Mouse (Mus musculus) Patski (cell line): ENCODE results near the gene Cpox. TPM values are rescaled to one million over a fixed set of nuclear protein-coding genes. Genes with fewer than 3 reads are reported as not detected.
"Not testable (repeated sequence)": the region's sequence is repeated elsewhere in the genome, so short reads cannot be mapped to it uniquely, and the experiment has no call there.

Experiments used
- ATAC-seq: fragments of 100-300 bp; one replicate; pipeline ENCODE4 v1.8.0; 2021
- CTCF ChIA-PET: fragments of 350-600 bp; sonication (Branson Sonifier 250); formaldehyde crosslinking; loops from one replicate; lab custom pipeline; 2022; ENCODE audit warnings: inconsistent platforms; lab: Charles Lee
- POLR2A ChIA-PET: fragments of 350-600 bp; sonication (Branson Sonifier 250); formaldehyde crosslinking; loops from one replicate; lab custom pipeline; 2022; ENCODE audit warnings: antibody characterized with exemption, inconsistent platforms; lab: Charles Lee
- DNase-seq: peaks from one replicate; pipeline ENCODE4 v3.0.0-alpha.2; 2011; ENCODE audit warnings: low read depth, low spot score
- H3K27me3 ChIP-seq: fragments of 371-371 bp; one replicate; pipeline ENCODE4 v1.5.1; 2021
- CTCF ChIP-seq: fragments of 100-300 bp; IDR thresholded peaks from one replicate; pipeline ENCODE4 v1.5.1; 2021
- in situ Hi-C: fragments of 300-500 bp; cut with MboI; formaldehyde crosslinking; loops from 3 replicates; pipeline ENCODE4 v1.11.1; 2018; ENCODE audit warnings: low pct_unique_long_range_greater_than_20kb, mixed read lengths
- polyA plus RNA-seq: library from polyadenylated mRNA; unstranded; gene quantifications from one replicate; pipeline ENCODE4 v1.2.3, GENCODE M21; 2021

Cpox gene
- polyA plus RNA-seq, 1 experiment from 2014 or later = 27.3 TPM

DNA sequence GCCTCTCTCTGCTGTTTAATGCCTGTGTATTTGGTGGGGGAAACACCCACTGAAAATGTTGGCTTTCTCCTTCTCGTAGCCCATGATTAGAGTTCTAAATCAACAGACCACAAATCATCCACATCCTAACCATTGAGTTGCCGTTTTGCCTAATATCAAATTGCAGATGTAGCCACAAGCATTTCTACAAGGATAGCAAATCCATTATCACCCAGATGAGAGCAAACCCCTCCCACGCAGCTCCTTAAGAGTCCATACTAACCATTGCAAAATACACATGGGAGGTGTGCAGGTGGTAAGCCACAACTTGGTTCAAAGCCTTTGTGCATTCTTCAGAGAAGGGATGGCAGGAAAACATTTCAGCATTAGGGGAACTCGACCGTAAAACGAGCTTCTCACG is 32.1 kb upstream of the Cpox start:
- ATAC-seq = no peak
- in situ Hi-C loops = no loop called here
- ChIA-PET CTCF (no interaction called here), POLR2A (no interaction called here)
- no peak for DNase-seq
- no peaks in the 10 kb centered on the region for H3K27me3 ChIP-seq
- TF ChIP-seq CTCF = no peak

DNA sequence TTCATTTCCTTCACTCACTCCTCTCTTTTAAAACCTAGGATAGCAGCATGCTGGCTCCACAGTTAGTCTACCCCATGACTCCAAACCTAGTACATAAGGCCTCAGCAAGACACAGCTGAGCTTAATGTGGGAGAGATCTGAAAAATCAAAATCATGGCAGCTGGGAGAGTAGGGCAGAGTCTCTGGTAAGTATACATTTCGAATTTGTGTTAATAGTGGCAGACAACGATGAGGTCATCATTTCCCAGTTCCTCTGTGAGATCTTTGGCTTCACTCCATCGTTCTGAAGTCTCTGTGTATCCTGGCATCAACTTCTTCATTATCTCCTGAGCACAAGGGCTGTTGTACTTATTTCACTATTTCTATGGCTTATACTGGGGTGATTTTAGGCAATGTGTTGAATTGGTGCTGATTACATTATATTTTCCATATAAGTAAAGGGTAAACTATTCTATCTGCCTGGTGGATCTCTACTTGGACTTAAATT is 31.4 kb upstream of the Cpox start, which contains the start of gene E330017A01Rik:
E330017A01Rik (minus strand) TSS at position 51 of the 487 bp plus-strand sequence.
- ATAC-seq (no peak), DNase-seq (no peak)
- CTCF ChIA-PET = no interaction called here
- POLR2A ChIA-PET = no interaction called here
- in situ Hi-C loops = no loop called here
- TF ChIP-seq CTCF = no peak
- no peaks in the 10 kb centered on the region for H3K27me3 ChIP-seq

DNA sequence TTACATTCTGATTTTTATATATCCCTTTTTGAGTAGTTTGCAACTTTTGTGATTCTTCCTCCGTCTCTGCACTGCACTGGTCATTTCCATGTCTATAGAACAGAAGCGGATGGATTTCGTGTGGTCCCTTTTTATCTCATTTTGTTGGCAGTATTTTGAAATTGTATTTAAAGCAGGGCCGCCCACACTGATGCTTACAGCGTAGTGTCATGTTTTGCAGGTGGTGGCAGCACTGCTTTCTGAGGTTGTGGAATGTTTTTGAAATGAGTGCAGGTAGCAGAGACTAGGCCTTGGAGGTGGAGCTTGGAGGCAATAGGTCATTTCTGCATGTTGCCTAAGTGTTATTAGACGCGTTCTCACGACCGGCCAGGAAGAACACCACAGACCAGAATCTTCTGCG is 20.1 kb upstream of the Cpox start:
- ATAC-seq (no peak), DNase-seq (no peak)
- H3K27me3 ChIP-seq = peaks cover 13% of the 10 kb centered on the region
- no peak for TF ChIP-seq CTCF
- in situ Hi-C loops = no loop called here
- ChIA-PET POLR2A (no interaction called here), CTCF (no interaction called here)

DNA sequence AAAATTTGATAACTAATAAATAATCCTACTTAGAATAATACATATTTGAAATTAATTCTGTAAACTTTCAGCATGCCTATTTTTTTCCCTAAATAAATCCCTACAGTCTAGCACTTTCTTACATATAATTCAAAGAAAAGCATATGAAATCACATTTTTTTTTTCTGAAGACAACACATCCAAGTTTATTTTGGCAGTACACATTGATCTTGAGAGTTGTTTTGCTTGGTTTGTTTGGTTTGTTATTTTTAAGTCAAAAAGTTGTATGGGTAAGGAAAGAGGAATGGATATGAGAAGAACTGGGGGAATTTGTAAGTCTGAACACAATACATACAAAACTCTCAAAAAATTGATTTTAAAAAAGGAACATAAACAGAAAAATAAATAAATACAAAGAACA is 14.3 kb upstream of the Cpox start:
- in situ Hi-C loops = no loop called here
- H3K27me3 ChIP-seq = peaks cover 7% of the 10 kb centered on the region
- no peak for TF ChIP-seq CTCF
- ATAC-seq = no peak
- ChIA-PET POLR2A (no interaction called here), CTCF (no interaction called here)
- DNase-seq = no peak

DNA sequence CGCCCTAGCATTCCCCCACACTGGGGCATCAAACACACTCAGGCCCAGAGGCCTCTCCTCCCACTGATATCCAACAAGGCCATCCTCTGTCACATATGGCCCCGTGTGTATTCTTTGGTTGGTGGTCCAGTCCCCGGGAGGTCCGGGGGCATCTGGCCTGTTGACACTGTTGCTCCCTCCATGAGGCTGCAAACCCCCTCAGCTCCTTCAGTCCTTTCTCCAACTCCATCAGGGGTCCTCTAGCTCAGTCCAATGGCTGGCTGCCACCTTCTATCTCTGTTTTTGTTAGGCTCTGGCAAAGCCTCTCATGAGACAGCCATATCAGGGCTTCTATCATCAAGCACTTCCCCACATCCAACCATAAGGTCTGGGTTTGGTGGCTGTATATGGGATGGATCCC is 13.6 kb upstream of the Cpox start:
- TF ChIP-seq CTCF = no peak
- ChIA-PET CTCF (no interaction called here), POLR2A (no interaction called here)
- H3K27me3 ChIP-seq = peaks cover 7% of the 10 kb centered on the region
- DNase-seq = no peak
- in situ Hi-C loops = no loop called here
- ATAC-seq = no peak

DNA sequence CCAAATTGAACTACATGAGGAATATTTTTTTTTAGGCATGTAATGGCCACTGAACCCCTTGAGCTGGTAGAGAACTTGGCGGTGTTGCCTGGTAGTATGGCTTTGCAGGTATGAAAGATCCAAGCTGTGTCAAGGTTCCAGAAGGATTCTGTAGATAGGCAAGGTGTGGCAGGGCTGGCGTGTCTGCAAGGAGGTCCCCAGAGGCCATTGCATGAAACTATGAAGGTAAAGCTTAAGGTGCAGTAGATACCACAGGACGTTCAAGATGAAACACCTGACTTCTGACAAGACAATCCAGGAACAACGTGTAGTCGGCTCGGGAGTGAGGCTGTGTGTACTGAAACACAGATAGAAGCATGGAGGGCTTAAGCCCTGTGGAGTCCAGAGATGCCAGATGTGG is 11.4 kb upstream of the Cpox start:
- in situ Hi-C loops = no loop called here
- TF ChIP-seq CTCF = no peak
- ATAC-seq (no peak), DNase-seq (no peak)
- peaks cover 11% of the 10 kb centered on the region for H3K27me3 ChIP-seq
- ChIA-PET POLR2A (no interaction called here), CTCF (no interaction called here)

DNA sequence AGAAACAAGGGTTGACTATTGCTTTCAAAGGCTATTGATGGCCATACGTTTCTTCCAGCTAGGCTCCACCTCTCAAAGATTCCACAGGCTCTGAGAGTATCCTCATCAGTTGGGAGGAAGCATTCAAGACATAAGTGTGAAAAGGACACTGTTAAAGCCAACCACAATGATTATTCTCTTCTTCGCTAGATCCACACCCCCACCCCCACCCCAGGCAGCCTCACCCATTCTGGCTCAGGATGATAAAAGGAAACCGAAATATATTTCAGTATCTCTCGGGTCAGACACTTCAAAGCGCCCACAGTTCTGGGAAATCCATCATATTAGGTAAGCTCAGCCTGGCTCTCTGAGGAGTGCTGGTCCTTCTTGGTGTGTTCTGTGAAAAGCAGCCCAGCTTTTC is 8.3 kb upstream of the Cpox start:
- H3K27me3 ChIP-seq = peaks cover 8% of the 10 kb centered on the region
- ChIA-PET CTCF (no interaction called here), POLR2A (no interaction called here)
- TF ChIP-seq CTCF = no peak
- in situ Hi-C loops = no loop called here
- ATAC-seq (no peak), DNase-seq (no peak)

DNA sequence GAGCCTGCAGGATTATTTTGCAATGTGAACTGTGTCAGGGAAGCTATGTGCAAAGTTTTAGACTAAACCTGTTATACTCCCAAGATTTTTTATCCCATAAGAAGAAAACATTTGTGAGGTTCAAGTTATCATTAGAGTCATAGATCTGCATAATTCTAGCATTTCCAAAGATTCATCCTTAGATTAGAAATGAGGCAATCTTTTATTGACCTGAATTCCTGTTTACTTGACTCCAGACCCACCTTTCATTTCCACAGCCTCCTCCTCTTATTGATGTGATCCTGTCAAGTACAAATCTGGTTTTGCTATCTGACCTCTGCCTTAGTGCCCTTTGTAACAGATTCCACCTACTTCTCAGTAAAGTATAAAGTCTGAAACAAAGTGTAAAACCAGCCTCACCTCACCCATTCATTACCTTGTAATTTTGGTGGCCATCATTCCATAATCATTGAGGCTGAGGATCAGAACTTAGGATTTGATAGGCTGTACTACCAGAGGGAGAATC is 7.8 kb upstream of the Cpox start:
- CTCF ChIA-PET = no interaction called here
- H3K27me3 ChIP-seq = peaks cover 8% of the 10 kb centered on the region
- in situ Hi-C loops = no loop called here
- POLR2A ChIA-PET = no interaction called here
- no peak for TF ChIP-seq CTCF
- DNase-seq = no peak
- ATAC-seq = no peak

DNA sequence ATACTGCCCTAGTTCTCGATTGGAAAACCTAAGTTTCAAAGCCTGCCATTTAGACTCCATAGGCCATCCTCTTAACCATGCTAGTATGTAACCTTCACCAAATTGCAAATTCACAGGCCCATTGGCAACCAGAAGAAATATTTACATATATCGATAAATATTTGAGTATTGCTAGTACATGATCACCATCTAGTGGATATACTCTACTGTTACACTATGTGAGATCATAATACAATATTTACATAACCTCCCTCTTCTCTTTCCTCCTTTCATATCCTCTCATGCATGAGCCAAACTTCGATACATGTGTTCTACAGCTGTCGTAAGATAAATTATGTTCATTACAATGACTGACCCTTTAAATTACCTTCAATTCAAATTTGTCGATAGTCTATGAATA is 7.1 kb upstream of the Cpox start:
- ATAC-seq (no peak), DNase-seq (no peak)
- TF ChIP-seq CTCF = peak; percentile 20
- in situ Hi-C loops = no loop called here
- peaks cover 8% of the 10 kb centered on the region for H3K27me3 ChIP-seq
- CTCF ChIA-PET = no interaction called here
- POLR2A ChIA-PET = no interaction called here

DNA sequence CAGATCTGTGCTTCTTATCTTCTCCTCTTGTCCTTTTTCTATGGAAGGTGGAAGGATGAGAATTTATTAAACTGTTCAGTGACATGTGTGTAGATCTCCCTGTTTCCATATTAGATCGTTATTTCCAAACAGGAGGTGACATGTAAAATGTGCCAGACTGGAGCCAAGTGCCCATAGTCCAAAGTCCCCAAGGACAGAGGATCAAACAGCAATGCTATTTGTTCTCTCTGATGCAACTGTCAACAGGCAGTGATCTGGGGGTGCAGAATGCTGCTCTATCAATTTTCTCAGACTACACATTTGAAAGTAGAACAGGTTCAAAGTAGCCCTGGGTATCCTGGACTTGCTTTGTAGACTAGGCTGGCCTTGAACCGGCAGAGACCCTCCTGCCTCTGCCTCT is 6.3 kb upstream of the Cpox start:
- POLR2A ChIA-PET = no interaction called here
- DNase-seq = no peak
- no peak for TF ChIP-seq CTCF
- in situ Hi-C loops = no loop called here
- ATAC-seq = no peak
- H3K27me3 ChIP-seq = peaks cover 8% of the 10 kb centered on the region
- CTCF ChIA-PET = interaction anchor here (1.5 kb wide), 1 partner anchor 201 kb away, joined by 3 read pairs; no protein-coding TSS in a partner anchor

DNA sequence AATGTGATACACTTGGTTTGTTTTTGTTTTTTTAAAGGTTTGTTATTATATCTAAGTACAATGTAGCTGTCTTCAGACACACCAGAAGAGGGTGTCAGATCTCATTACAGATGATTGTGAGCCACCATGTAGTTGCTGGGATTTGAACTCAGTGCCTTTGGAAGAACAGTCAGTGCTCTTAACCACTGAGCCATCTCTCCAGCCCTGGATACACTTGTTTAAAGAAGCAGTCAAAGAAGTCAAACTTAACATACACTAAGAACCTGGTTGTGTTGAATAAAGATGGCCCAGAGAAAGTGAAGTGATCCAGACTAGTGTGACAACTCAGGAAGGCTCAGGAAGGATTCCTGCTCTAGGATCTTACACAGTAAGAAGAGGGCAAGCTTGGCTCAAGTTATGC is 5.0 kb upstream of the Cpox start:
- in situ Hi-C loops, DNase-seq, H3K27me3 ChIP-seq, ATAC-seq, POLR2A ChIA-PET: not testable (repeated sequence)
- CTCF ChIA-PET = interaction anchor here (1.5 kb wide), 1 partner anchor 203 kb away, joined by 3 read pairs; no protein-coding TSS in a partner anchor

DNA sequence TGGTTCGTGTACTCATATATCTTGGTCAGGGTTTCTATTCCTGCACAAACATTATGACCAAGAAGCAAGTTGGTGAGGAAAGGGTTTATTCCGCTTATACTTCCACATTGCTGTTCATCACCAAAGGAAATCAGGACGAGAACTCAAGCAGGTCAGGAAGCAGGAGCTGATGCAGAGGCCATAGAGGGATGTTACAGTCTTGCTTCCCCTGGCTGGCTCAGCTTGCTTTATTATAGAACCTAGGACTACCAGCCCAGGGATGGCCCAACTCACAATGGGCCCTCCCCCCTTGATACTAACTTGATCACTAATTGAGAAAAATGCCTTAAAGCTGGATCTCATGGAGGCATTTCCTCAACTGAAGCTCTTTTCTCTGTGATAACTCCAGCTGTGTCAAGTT is 3.4 kb upstream of the Cpox start:
- ATAC-seq, POLR2A ChIA-PET, H3K27me3 ChIP-seq, in situ Hi-C loops, DNase-seq, CTCF ChIA-PET: not testable (repeated sequence)
